In the genomic region with DNA sequence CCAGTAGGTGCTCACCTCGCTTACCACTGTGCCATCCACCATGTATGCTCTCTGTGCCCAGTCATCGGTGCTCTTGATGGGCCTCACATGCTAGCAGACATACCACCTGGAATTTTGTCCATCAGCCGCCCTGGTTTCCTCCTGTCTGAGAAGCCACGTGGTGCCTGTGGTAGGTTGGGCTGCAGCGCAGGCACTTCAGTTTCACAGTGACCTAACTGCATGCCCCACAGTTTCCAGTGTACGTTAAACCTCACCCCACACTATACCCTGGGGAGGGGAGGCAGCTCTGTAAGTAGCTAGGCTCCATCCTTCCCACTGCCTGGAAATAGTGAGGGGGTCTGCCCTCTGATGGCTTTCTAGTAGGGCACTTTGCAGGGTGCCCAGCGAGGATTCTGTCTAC, we compare ENCODE assay signal across 23 mouse cellular contexts. TPM values are rescaled to one million over a fixed set of nuclear protein-coding genes. Genes with fewer than 3 reads are reported as not detected.
A peak's percentile ranks its signal among the peaks of the same experiment; 100 is the strongest.
DNase-seq lines count a peak whose midpoint lies in the region; ATAC-seq and TF ChIP-seq lines count a peak whose summit lies in the region.
"Had no signal": no experiment of that assay in that cellular context is flagged by ENCODE, and none has a peak within 500 bp of the region (broad histone marks: within the 10 kb centered on the region; RNA-seq: fewer than 3 reads in every experiment).

No protein-coding gene starts in this region.

- no peaks in the 10 kb centered on the region for H3K79me2 ChIP-seq in CH12.LX (replicated peaks; ENCODE audit: control insufficient read depth, extremely low read depth, insufficient read depth, poor library complexity, severe bottlenecking)

- H3K27ac ChIP-seq in heart, embryonic 14.5 days (replicated peaks in 1 of 2; ENCODE audit: control insufficient read depth in 1 of 2, insufficient read depth in 1 of 2, low read depth in 2 of 2, low read length in 2 of 2): no peak overlapping the region
- H3K27ac ChIP-seq in CH12.LX (ENCODE audit: insufficient read depth, low read depth): no peak overlapping the region
- no peak overlapping the region for H3K27ac ChIP-seq in kidney, embryonic 15.5 days
- H3K27ac ChIP-seq: embryonic facial prominence, embryonic 10.5 days; embryonic facial prominence, embryonic 12.5 days; forebrain, embryonic 10.5 days; forebrain, embryonic 12.5 days had no signal

- no peaks in the 10 kb centered on the region for H3K9me3 ChIP-seq in heart, embryonic 14.5 days (ENCODE audit: control insufficient read depth, low read length)
- H3K9me3 ChIP-seq in CH12.LX (replicated peaks; ENCODE audit: low read length): no peaks in the 10 kb centered on the region
- no peaks in the 10 kb centered on the region for H3K9me3 ChIP-seq in kidney, embryonic 15.5 days (replicated peaks)
- H3K9me3 ChIP-seq: embryonic facial prominence, embryonic 10.5 days; embryonic facial prominence, embryonic 12.5 days; forebrain, embryonic 10.5 days; forebrain, embryonic 12.5 days; G1E had no signal

- no peak for ATAC-seq in heart, embryonic 14.5 days (ENCODE audit: insufficient number of reproducible peaks, insufficient read depth, low FRiP score, low read depth)
- 0 out of 2 replicates have a peak, but pooled peaks have one; percentile 28 for ATAC-seq in erythroid progenitor cell, adult 5-6 weeks (replicated peaks; ENCODE audit: low FRiP score, poor library complexity, severe bottlenecking)
- ATAC-seq in kidney, embryonic 15.5 days (replicated peaks; ENCODE audit: low FRiP score): no peak
- ATAC-seq: activated CD4-positive, CD25-positive, alpha-beta regulatory T cell, adult 4 months; forebrain, embryonic 14.5 days; forebrain, embryonic 16.5 days; Patski had no signal

- H3K4me1 ChIP-seq in heart, embryonic 14.5 days (ENCODE audit: control insufficient read depth in 2 of 2, insufficient read depth in 2 of 2, low read length in 2 of 2): peaks cover 15 to 18% of the 10 kb centered on the region in 2 experiments
- peaks cover 0 to 4% of the 10 kb centered on the region in 2 experiments; a peak in 1 of 4 replicates for H3K4me1 ChIP-seq in CH12.LX (ENCODE audit: control insufficient read depth in 1 of 2, insufficient read depth in 2 of 2)
- H3K4me1 ChIP-seq in kidney, embryonic 15.5 days: no peaks in the 10 kb centered on the region
- H3K4me1 ChIP-seq: embryonic facial prominence, embryonic 10.5 days; embryonic facial prominence, embryonic 12.5 days; forebrain, embryonic 10.5 days; forebrain, embryonic 12.5 days had no signal

- H3K4me2 ChIP-seq in heart, embryonic 14.5 days (ENCODE audit: low read length): no peak overlapping the region
- H3K4me2 ChIP-seq in CH12.LX (ENCODE audit: insufficient read depth, low read depth, poor library complexity, severe bottlenecking): no peak overlapping the region
- no peak overlapping the region for H3K4me2 ChIP-seq in kidney, embryonic 15.5 days
- H3K4me2 ChIP-seq: embryonic facial prominence, embryonic 12.5 days; forebrain, embryonic 12.5 days had no signal

- H3K27me3 ChIP-seq in heart, embryonic 14.5 days (ENCODE audit: control insufficient read depth, insufficient read depth, low read length): no peaks in the 10 kb centered on the region
- no peaks in the 10 kb centered on the region for H3K27me3 ChIP-seq in CH12.LX (replicated peaks)
- H3K27me3 ChIP-seq in kidney, embryonic 15.5 days: no peaks in the 10 kb centered on the region
- H3K27me3 ChIP-seq: embryonic facial prominence, embryonic 12.5 days; forebrain, embryonic 12.5 days had no signal

- in situ Hi-C loops in CH12.LX (cut with MboI; ENCODE audit: low pct_ligation_motif_present, low pct_unique_long_range_greater_than_20kb, low sequenced_read_pairs): no loop called here

- TF ChIP-seq EP300 in CH12.LX (IDR thresholded peaks at IDR 0.05; ENCODE audit: low read length): no peak

- DNase-seq in heart, adult 8-10 months (ENCODE audit: low spot score): no peak
- no peak for DNase-seq in CH12.LX (ENCODE audit: extremely low read depth)
- no peak for DNase-seq in urinary bladder, postnatal 4 days (ENCODE audit: low spot score in 2 of 2)
- DNase-seq: adrenal gland, adult 8-10 months; adrenal gland, postnatal 14 days; adrenal gland, postnatal 36 days; cerebellum, adult 11-12 months; cerebellum, adult 2 months; cerebellum, adult 9-10 months; cerebellum, postnatal 10 days; cerebellum, postnatal 25 days had no signal

- no peak for TF ChIP-seq CTCF in CH12.LX (conservative IDR thresholded peaks at IDR 0.05 in 1 of 2, IDR thresholded peaks at IDR 0.05 in 1 of 2; ENCODE audit: low read depth in 2 of 2, low read length in 2 of 2)

- H3K4me3 ChIP-seq in heart, embryonic 14.5 days (ENCODE audit: control insufficient read depth in 1 of 2, insufficient read depth in 1 of 2, low read depth in 1 of 2, low read length in 2 of 2): no peak overlapping the region
- no peak overlapping the region for H3K4me3 ChIP-seq in CH12.LX (replicated peaks in 1 of 3; ENCODE audit: low read depth in 2 of 3, low read length in 2 of 3, poor library complexity in 1 of 3)
- no peak overlapping the region for H3K4me3 ChIP-seq in kidney, embryonic 15.5 days (replicated peaks)
- H3K4me3 ChIP-seq: embryonic facial prominence, embryonic 10.5 days; embryonic facial prominence, embryonic 12.5 days; forebrain, embryonic 10.5 days; forebrain, embryonic 12.5 days had no signal

- peaks cover 31% of the 10 kb centered on the region for H3K36me3 ChIP-seq in heart, embryonic 14.5 days (ENCODE audit: control insufficient read depth, insufficient read depth, low read length)
- peaks cover 30 to 70% of the 10 kb centered on the region in 2 experiments for H3K36me3 ChIP-seq in CH12.LX (replicated peaks in 1 of 2; ENCODE audit: control insufficient read depth in 1 of 2, insufficient read depth in 1 of 2, low read length in 1 of 2)
- peaks cover 4% of the 10 kb centered on the region; the same call in 1 of the 2 replicates for H3K36me3 ChIP-seq in kidney, embryonic 15.5 days
- H3K36me3 ChIP-seq: forebrain, embryonic 12.5 days; G1E had no signal

- no peak for TF ChIP-seq POLR2A in CH12.LX (IDR thresholded peaks at IDR 0.05; ENCODE audit: low read depth, low read length)

- dilution Hi-C loops in CH12.LX (cut with MboI; ENCODE audit: extremely low pct_ligation_motif_present, extremely low pct_unique_long_range_greater_than_20kb, low sequenced_read_pairs): no loop called here

- TF ChIP-seq RAD21 in CH12.LX (IDR thresholded peaks at IDR 0.05; ENCODE audit: low read depth, low read length): no peak

- H3K9ac ChIP-seq in heart, embryonic 14.5 days (ENCODE audit: low read length): peak overlapping the region; percentile 21; the same call in 1 of the 2 replicates
- no peak overlapping the region for H3K9ac ChIP-seq in CH12.LX (ENCODE audit: insufficient read depth, low read depth)
- H3K9ac ChIP-seq in kidney, embryonic 15.5 days: no peak overlapping the region
- H3K9ac ChIP-seq: embryonic facial prominence, embryonic 12.5 days; forebrain, embryonic 12.5 days had no signal

- WGBS in heart, embryonic 14.5 days: 64% methylated on average over 7 of the region's 7 CpGs
- 87% methylated on average over 7 of the region's 7 CpGs for WGBS in kidney, embryonic 15.5 days

TF ChIP-seq in CH12.LX, 34 proteins besides CTCF, POLR2A, EP300 and RAD21:
- TF ChIP-seq USF2 (conservative IDR thresholded peaks at IDR 0.05; ENCODE audit: low read depth, low read length) (no peak), MYC (IDR thresholded peaks at IDR 0.05; ENCODE audit: low read depth, low read length) (0 out of 2 replicates have a peak, but pooled peaks have one; percentile 29), ZMIZ1 (IDR thresholded peaks at IDR 0.05; ENCODE audit: low read depth, low read length) (no peak), USF1 (IDR thresholded peaks at IDR 0.05; ENCODE audit: low read depth, low read length) (peak; percentile 3; the same call in 1 of the 2 replicates), MXI1 (IDR thresholded peaks at IDR 0.05; ENCODE audit: low read depth, low read length) (no peak), HCFC1 (IDR thresholded peaks at IDR 0.05; ENCODE audit: low read depth, low read length) (no peak), ZNF384 (IDR thresholded peaks at IDR 0.05; ENCODE audit: low read depth, low read length) (no peak), POLR2AphosphoS2 (IDR thresholded peaks at IDR 0.05; ENCODE audit: low read depth, low read length) (no peak), ZKSCAN1 (IDR thresholded peaks at IDR 0.05; ENCODE audit: borderline replicate concordance, low read depth, low read length) (no peak)

RNA-seq across cellular contexts. Expression of gene As3mt, which starts 26.4 kb away (rescaled TPM):
- polyA plus RNA-seq in heart, embryonic 14.5 days (2014; fragmentation: Nextera tagmentation; extraction: Ambion mirVana): 49.8 and 55.5 TPM in 2 replicates
- total RNA-seq in heart, adult 8-10 months (2022): 100 to 1,000 TPM in 2 of 4 experiments, 10 to 100 TPM in 2; 91.3 to 104 (median 98.7) TPM
- 30.7 and 34.4 TPM in 2 replicates for total RNA-seq in CH12.LX (2012; rRNA removed)
- total RNA-seq in CH12.LX (2014; rRNA removed): 43.3 and 50.1 TPM in 2 replicates
- 47.7 and 52.1 TPM in 2 replicates for polyA plus RNA-seq in CH12.LX (2012; ENCODE audit: insufficient read length, low read depth)
- 2.5 and 10.9 TPM in 2 replicates for total RNA-seq in erythroid progenitor cell, adult 5-6 weeks (2015; ENCODE audit: low replicate concordance)
- 1.2 and 2.0 TPM in 2 replicates for total RNA-seq in erythroid progenitor cell, adult 5-6 weeks (2017; ENCODE audit: low replicate concordance)
- 45.6 and 47.0 TPM in 2 replicates for polyA plus RNA-seq in kidney, embryonic 15.5 days (2015; fragmentation: Nextera tagmentation; extraction: Ambion mirVana)
- polyA plus RNA-seq: G1E had no signal

RNA-seq across cellular contexts. Expression of gene Cnnm2, which starts 27.8 kb away (rescaled TPM):
- polyA plus RNA-seq in heart, embryonic 14.5 days (2014; fragmentation: Nextera tagmentation; extraction: Ambion mirVana): 2.9 and 3.2 TPM in 2 replicates
- 1 to 10 TPM; 5.2 to 8.4 (median 6.0) TPM for total RNA-seq in heart, adult 8-10 months (2022)
- total RNA-seq in CH12.LX (2012; rRNA removed) (3.1 and 3.7 TPM in 2 replicates), CH12.LX (2014; rRNA removed) (1.8 and 2.4 TPM in 2 replicates)
- 1.8 and 2.6 TPM in 2 replicates for polyA plus RNA-seq in CH12.LX (2012; ENCODE audit: insufficient read length, low read depth)
- total RNA-seq in erythroid progenitor cell, adult 5-6 weeks (2015; ENCODE audit: low replicate concordance): 35.0 and 39.8 TPM in 2 replicates
- total RNA-seq in erythroid progenitor cell, adult 5-6 weeks (2017; ENCODE audit: low replicate concordance): 40.1 and 60.7 TPM in 2 replicates
- 6.1 and 7.9 TPM in 2 replicates for polyA plus RNA-seq in kidney, embryonic 15.5 days (2015; fragmentation: Nextera tagmentation; extraction: Ambion mirVana)

RNA-seq across cellular contexts. Expression of gene Borcs7, which starts 43.9 kb away (rescaled TPM):
- polyA plus RNA-seq in heart, embryonic 14.5 days (2014; fragmentation: Nextera tagmentation; extraction: Ambion mirVana): 17.9 and 20.0 TPM in 2 replicates
- total RNA-seq in heart, adult 8-10 months (2022): 10 to 100 TPM in 1 of 4 experiments, 1 to 10 TPM in 3; 7.7 to 11.1 (median 8.6) TPM
- total RNA-seq in CH12.LX (2012; rRNA removed): 6.0 and 6.6 TPM in 2 replicates
- 7.0 and 7.6 TPM in 2 replicates for total RNA-seq in CH12.LX (2014; rRNA removed)
- polyA plus RNA-seq in CH12.LX (2012; ENCODE audit: insufficient read length, low read depth): 12.5 and 14.5 TPM in 2 replicates
- total RNA-seq in erythroid progenitor cell, adult 5-6 weeks (2015; ENCODE audit: low replicate concordance): 3.8 and 8.3 TPM in 2 replicates
- not detected in 2 replicates for total RNA-seq in erythroid progenitor cell, adult 5-6 weeks (2017; ENCODE audit: low replicate concordance)
- 17.5 and 17.9 TPM in 2 replicates for polyA plus RNA-seq in kidney, embryonic 15.5 days (2015; fragmentation: Nextera tagmentation; extraction: Ambion mirVana)
